Mouse (Mus musculus): ENCODE results near the gene Nlrc5. TPM values are rescaled to one million over a fixed set of nuclear protein-coding genes. Genes with fewer than 3 reads are reported as not detected.

Nlrc5 gene
- polyA plus RNA-seq, 2 experiments, result 0.09 to 0.22 TPM

DNA sequence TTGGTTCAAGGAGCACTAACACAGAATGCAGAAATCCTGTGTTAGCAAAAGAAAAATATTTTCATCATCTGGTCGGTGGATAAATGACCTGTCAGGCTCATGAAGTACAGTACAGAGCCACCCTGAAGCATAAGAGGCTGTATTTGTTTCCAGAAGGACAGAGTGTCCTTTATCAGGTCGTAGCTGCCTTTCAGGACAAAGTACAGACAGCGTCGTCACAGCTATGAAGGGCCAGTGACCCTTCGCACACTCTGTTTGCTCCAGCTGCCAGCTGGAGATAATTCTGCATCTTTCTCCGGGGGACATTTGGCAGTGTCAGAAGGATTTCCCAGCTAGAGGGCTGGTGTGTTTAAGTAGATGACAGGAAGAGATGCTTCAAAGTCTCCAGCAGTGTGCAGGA, 41.5 kb upstream of the Nlrc5 start:
- Histone ChIP-seq H3K4me1 (replicated peaks; ENCODE audit: control insufficient read depth in 2 of 2, insufficient read depth in 2 of 2, low read length in 1 of 2) (peaks cover 7 to 8% of the 10 kb centered on the region in 2 experiments; a peak in 3 of 4 replicates), H3K4me2 (ENCODE audit: low read depth) (no peak overlapping the region), H3K9ac (replicated peaks) (no peak overlapping the region), H3K27ac (no peak overlapping the region), H3K4me3 (ENCODE audit: insufficient read depth in 1 of 2, low read depth in 2 of 2, low read length in 2 of 2) (no peak overlapping the region), H3K27me3 (ENCODE audit: control insufficient read depth, insufficient read depth, low read length) (no peaks in the 10 kb centered on the region), H3K9me3 (ENCODE audit: control insufficient read depth, low read length) (no peaks in the 10 kb centered on the region), H3K36me3 (replicated peaks; ENCODE audit: control insufficient read depth, insufficient read depth, low read depth) (peaks cover 87% of the 10 kb centered on the region)
- ATAC-seq (ENCODE audit: insufficient read depth) (no peak), DNase-seq (ENCODE audit: low read depth in 3 of 3, low spot score in 3 of 3) (no peak)
- TF ChIP-seq CTCF (IDR thresholded peaks at IDR 0.05; ENCODE audit: low read depth), result no peak
- TF ChIP-seq EP300 (IDR thresholded peaks at IDR 0.05; ENCODE audit: low read depth), result no peak
- 62% methylated on average over 6 of the region's 6 CpGs for WGBS (ENCODE audit: insufficient replicate concordance)

DNA sequence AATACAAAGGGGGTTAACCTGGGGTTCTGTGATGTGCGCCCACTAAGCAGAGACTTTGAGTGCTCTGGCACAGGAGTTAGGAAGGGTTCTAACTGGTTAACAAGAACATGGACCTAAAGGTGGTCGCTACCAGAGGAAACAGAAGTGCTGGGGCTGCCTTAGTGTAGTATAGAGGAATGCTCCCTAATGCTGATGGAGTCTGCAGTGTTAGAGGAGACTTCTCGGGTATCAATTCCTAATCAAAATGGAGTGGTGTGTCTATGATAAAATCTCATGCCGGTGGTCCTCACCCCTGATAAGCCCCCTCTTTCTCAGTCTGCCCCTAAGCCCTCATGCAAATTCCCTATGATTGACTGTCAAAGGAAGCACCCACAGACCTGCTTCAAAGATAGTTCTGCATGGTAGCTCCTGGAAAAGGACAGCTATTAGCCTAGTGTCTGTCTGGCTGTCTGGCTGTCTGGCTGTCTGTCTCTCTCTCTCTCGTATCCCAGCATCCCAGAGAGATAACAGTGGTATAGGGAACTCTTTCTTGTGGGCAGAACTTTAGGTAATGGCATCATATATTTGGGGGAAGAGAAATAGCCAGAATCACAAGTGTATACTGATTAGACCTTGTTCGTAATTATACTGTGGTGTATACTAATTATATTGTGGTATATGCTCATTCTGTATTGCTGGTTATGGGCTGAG, 38.2 kb upstream of the Nlrc5 start:
- WGBS (ENCODE audit: insufficient replicate concordance), result 74% methylated on average over 6 of the region's 6 CpGs
- ATAC-seq (ENCODE audit: insufficient read depth), result no peak
- H3K9ac ChIP-seq (replicated peaks), result no peak overlapping the region
- no peaks in the 10 kb centered on the region for H3K4me1 ChIP-seq (replicated peaks; ENCODE audit: control insufficient read depth in 2 of 2, insufficient read depth in 2 of 2, low read length in 1 of 2)
- no peak overlapping the region for H3K27ac ChIP-seq
- H3K9me3 ChIP-seq (ENCODE audit: control insufficient read depth, low read length), result no peaks in the 10 kb centered on the region
- DNase-seq (ENCODE audit: low read depth in 3 of 3, low spot score in 3 of 3), result no peak
- no peaks in the 10 kb centered on the region for H3K27me3 ChIP-seq (ENCODE audit: control insufficient read depth, insufficient read depth, low read length)
- no peak overlapping the region for H3K4me3 ChIP-seq (ENCODE audit: insufficient read depth in 1 of 2, low read depth in 2 of 2, low read length in 2 of 2)
- peaks cover 62% of the 10 kb centered on the region for H3K36me3 ChIP-seq (replicated peaks; ENCODE audit: control insufficient read depth, insufficient read depth, low read depth)
- TF ChIP-seq CTCF (IDR thresholded peaks at IDR 0.05; ENCODE audit: low read depth) (no peak), EP300 (IDR thresholded peaks at IDR 0.05; ENCODE audit: low read depth) (no peak)
- no peak overlapping the region for H3K4me2 ChIP-seq (ENCODE audit: low read depth)

DNA sequence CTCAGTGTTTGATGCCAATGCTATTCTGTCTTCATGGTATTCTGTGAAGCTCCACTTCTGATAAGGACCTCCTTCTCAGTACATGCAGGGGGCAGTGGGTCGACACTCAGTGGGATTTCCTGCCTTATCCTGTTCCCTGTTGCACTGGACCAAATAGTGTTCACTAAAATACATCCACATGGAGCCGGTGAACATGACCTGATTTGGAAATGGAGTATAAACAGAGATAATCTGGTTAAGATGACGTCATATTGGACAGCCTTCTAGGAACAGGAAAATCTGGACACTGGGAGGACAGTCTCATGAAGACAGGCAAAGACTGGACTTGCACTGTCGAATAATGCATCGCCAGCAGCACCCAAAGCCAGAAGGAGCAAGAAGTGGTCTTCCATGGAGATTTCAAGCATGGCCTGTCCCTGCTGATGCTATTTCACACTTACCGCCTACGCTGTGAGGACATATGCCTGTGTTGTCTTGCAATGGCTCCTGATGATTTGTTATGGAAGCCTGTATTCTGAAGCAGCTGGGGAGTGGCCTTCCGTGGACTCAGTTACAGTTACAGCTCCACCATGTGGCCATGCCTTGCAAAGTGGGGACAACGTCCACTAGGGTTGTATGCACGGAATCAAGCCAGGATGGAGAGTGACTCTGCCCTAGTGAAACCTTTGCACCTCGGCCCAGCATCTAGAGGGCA, 37.0 kb upstream of the Nlrc5 start:
- TF ChIP-seq EP300 (IDR thresholded peaks at IDR 0.05; ENCODE audit: low read depth), result no peak
- TF ChIP-seq CTCF (IDR thresholded peaks at IDR 0.05; ENCODE audit: low read depth), result peak; percentile 87
- Histone ChIP-seq H3K4me1 (replicated peaks; ENCODE audit: control insufficient read depth in 2 of 2, insufficient read depth in 2 of 2, low read length in 1 of 2) (no peaks in the 10 kb centered on the region), H3K27me3 (ENCODE audit: control insufficient read depth, insufficient read depth, low read length) (no peaks in the 10 kb centered on the region), H3K27ac (no peak overlapping the region), H3K9me3 (ENCODE audit: control insufficient read depth, low read length) (no peaks in the 10 kb centered on the region), H3K4me2 (ENCODE audit: low read depth) (no peak overlapping the region), H3K4me3 (ENCODE audit: insufficient read depth in 1 of 2, low read depth in 2 of 2, low read length in 2 of 2) (no peak overlapping the region), H3K36me3 (replicated peaks; ENCODE audit: control insufficient read depth, insufficient read depth, low read depth) (peaks cover 51% of the 10 kb centered on the region), H3K9ac (replicated peaks) (no peak overlapping the region)
- no peak for DNase-seq (ENCODE audit: low read depth in 3 of 3, low spot score in 3 of 3)
- ATAC-seq (ENCODE audit: insufficient read depth), result peak; percentile 47; the same call in 1 of the 2 replicates
- WGBS (ENCODE audit: insufficient replicate concordance), result 55% methylated on average over 11 of the region's 11 CpGs

DNA sequence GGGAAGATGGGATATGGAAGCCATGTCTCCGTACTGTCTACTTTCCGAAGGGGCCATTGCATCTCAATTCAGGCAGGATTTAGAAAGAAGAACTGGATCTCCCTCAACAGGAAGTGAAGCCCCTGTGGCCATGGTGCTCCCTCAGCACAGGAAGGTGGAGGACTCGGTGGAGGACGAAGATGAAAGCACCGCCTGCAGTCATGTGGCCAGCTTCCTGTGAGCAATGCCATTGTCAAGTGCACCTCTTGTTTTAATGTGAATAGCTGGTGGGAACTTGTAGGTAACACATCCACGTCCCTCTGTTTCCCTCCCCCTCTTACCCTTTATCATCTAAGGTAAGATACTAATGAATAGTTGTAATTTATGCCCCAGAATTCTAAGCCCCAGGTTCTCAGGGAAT, 35.6 kb upstream of the Nlrc5 start:
- Histone ChIP-seq H3K9ac (replicated peaks) (no peak overlapping the region), H3K27me3 (ENCODE audit: control insufficient read depth, insufficient read depth, low read length) (no peaks in the 10 kb centered on the region), H3K9me3 (ENCODE audit: control insufficient read depth, low read length) (no peaks in the 10 kb centered on the region), H3K36me3 (replicated peaks; ENCODE audit: control insufficient read depth, insufficient read depth, low read depth) (peaks cover 38% of the 10 kb centered on the region), H3K4me3 (ENCODE audit: insufficient read depth in 1 of 2, low read depth in 2 of 2, low read length in 2 of 2) (no peak overlapping the region), H3K4me1 (replicated peaks; ENCODE audit: control insufficient read depth in 2 of 2, insufficient read depth in 2 of 2, low read length in 1 of 2) (no peaks in the 10 kb centered on the region), H3K27ac (no peak overlapping the region), H3K4me2 (ENCODE audit: low read depth) (no peak overlapping the region)
- no peak for DNase-seq (ENCODE audit: low read depth in 3 of 3, low spot score in 3 of 3)
- WGBS (ENCODE audit: insufficient replicate concordance), result 63% methylated on average over 6 of the region's 6 CpGs
- TF ChIP-seq CTCF (IDR thresholded peaks at IDR 0.05; ENCODE audit: low read depth), result no peak
- TF ChIP-seq EP300 (IDR thresholded peaks at IDR 0.05; ENCODE audit: low read depth), result no peak
- ATAC-seq (ENCODE audit: insufficient read depth), result no peak

DNA sequence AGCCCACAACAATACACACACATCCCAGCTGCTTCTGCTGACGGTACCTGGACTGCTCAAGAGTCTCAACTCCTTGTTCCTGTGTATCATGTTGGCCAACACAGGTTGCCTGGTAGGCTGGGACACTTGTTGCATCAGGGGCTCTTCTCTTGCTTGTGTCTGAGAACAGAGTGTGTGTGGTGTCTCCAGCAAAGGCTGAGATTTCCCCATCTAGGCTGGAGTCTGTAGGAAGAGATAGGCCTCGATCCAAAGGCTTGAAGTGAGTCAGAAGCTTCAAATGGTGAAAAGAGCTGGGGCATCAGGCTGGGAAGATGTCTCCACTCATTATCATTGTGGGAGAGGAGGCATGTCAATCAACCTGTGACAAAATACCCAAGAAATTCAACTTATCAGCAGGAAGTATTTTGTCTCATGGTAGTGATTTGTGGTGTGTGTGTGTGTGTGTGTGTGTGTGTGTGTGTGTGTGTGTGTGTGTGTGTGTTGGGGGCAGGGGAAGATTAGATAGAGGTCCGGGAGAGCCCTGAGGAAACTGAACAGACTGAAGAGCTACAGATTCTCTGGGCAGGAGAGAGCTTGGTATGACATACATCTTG, 34.7 kb upstream of the Nlrc5 start:
- peaks cover 29% of the 10 kb centered on the region for H3K36me3 ChIP-seq (replicated peaks; ENCODE audit: control insufficient read depth, insufficient read depth, low read depth)
- no peak for ATAC-seq (ENCODE audit: insufficient read depth)
- H3K4me3 ChIP-seq (ENCODE audit: insufficient read depth in 1 of 2, low read depth in 2 of 2, low read length in 2 of 2), result no peak overlapping the region
- no peaks in the 10 kb centered on the region for H3K27me3 ChIP-seq (ENCODE audit: control insufficient read depth, insufficient read depth, low read length)
- H3K4me1 ChIP-seq (replicated peaks; ENCODE audit: control insufficient read depth in 2 of 2, insufficient read depth in 2 of 2, low read length in 1 of 2), result no peaks in the 10 kb centered on the region
- no peak overlapping the region for H3K9ac ChIP-seq (replicated peaks)
- H3K4me2 ChIP-seq (ENCODE audit: low read depth), result no peak overlapping the region
- no peak for TF ChIP-seq EP300 (IDR thresholded peaks at IDR 0.05; ENCODE audit: low read depth)
- TF ChIP-seq CTCF (IDR thresholded peaks at IDR 0.05; ENCODE audit: low read depth), result no peak
- 39% methylated on average over 3 of the region's 3 CpGs for WGBS (ENCODE audit: insufficient replicate concordance)
- no peak for DNase-seq (ENCODE audit: low read depth in 3 of 3, low spot score in 3 of 3)
- H3K9me3 ChIP-seq (ENCODE audit: control insufficient read depth, low read length), result no peaks in the 10 kb centered on the region
- no peak overlapping the region for H3K27ac ChIP-seq
